Mouse (Mus musculus) gastrocnemius, adult 2 months (tissue): ENCODE data around the gene 4930519P11Rik. TPM values are rescaled to one million over a fixed set of nuclear protein-coding genes. Genes with fewer than 3 reads are reported as not detected.

Experiments used
- DNase-seq: peaks from one replicate; pipeline ENCODE4 v3.0.0; 2022
- H3K27ac ChIP-seq: fragments of 200-600 bp; 2 replicates; pipeline ENCODE4 v1.8.1; 2022; ENCODE audit warnings: mild to moderate bottlenecking
- H3K4me3 ChIP-seq: fragments of 200-600 bp; 2 replicates; pipeline ENCODE4 v1.8.1; 2022; ENCODE audit warnings: mild to moderate bottlenecking, moderate library complexity
- CTCF ChIP-seq: fragments of 200-600 bp; IDR thresholded peaks from 2 replicates; pipeline ENCODE4 v1.8.1; 2022; ENCODE audit warnings: antibody characterized with exemption, mild to moderate bottlenecking, moderate library complexity
- intact Hi-C: fragments of 180-260 bp; cut with DNase I; formaldehyde crosslinking; loops from one replicate; pipeline ENCODE4 v1.15.1; 2025
- total RNA-seq, 2 experiments: library from RNA; stranded (reverse); gene quantifications; 2 replicates each; pipeline ENCODE4 v1.2.3; 2021

4930519P11Rik gene
- total RNA-seq, 2 experiments from 2014 or later: not detected

GRCm38 (mm10) chr2:154642712-154643385 lies 29.6 kb upstream of the 4930519P11Rik start:
- Histone ChIP-seq H3K27ac (no peak overlapping the region), H3K4me3 (no peak overlapping the region)
- no peak for DNase-seq
- TF ChIP-seq CTCF: no peak
- intact Hi-C loops: no loop called here

- intact Hi-C loops: no loop called here
- H3K27ac ChIP-seq: no peak overlapping the region
- no peak overlapping the region for H3K4me3 ChIP-seq
- DNase-seq: no peak
- no peak for TF ChIP-seq CTCF
Measured at GRCm38 (mm10) chr2:154642005-154642459, 28.8 kb upstream of the 4930519P11Rik start.

- H3K27ac ChIP-seq: no peak overlapping the region
- no peak for TF ChIP-seq CTCF
- intact Hi-C loops: no loop called here
- DNase-seq: no peak
- no peak overlapping the region for H3K4me3 ChIP-seq
Measured at GRCm38 (mm10) chr2:154641176-154641575, 27.9 kb upstream of the 4930519P11Rik start.

GRCm38 (mm10) chr2:154639115-154639514 lies 25.9 kb upstream of the 4930519P11Rik start:
- Histone ChIP-seq H3K27ac (no peak overlapping the region), H3K4me3 (no peak overlapping the region)
- DNase-seq: no peak
- intact Hi-C loops: no loop called here
- TF ChIP-seq CTCF: no peak

- no peak; the same call in 1 of the 2 replicates for TF ChIP-seq CTCF
- intact Hi-C loops: no loop called here
- no peak overlapping the region for H3K27ac ChIP-seq
- no peak overlapping the region for H3K4me3 ChIP-seq
- DNase-seq: no peak
Measured at GRCm38 (mm10) chr2:154638521-154638920, 25.3 kb upstream of the 4930519P11Rik start.

GRCm38 (mm10) chr2:154635826-154636225 lies 22.6 kb upstream of the 4930519P11Rik start:
- DNase-seq: no peak
- H3K27ac ChIP-seq: no peak overlapping the region
- intact Hi-C loops: no loop called here
- no peak overlapping the region for H3K4me3 ChIP-seq
- no peak for TF ChIP-seq CTCF

- no peak for DNase-seq
- Histone ChIP-seq H3K27ac (no peak overlapping the region), H3K4me3 (no peak overlapping the region)
- intact Hi-C loops: no loop called here
- TF ChIP-seq CTCF: no peak
Measured at GRCm38 (mm10) chr2:154633876-154634644, 20.8 kb upstream of the 4930519P11Rik start.

GRCm38 (mm10) chr2:154633039-154633742 lies 20.0 kb upstream of the 4930519P11Rik start:
- Histone ChIP-seq H3K4me3 (no peak overlapping the region), H3K27ac (no peak overlapping the region)
- intact Hi-C loops: no loop called here
- no peak for TF ChIP-seq CTCF
- no peak for DNase-seq

- no peak for TF ChIP-seq CTCF
- no peak overlapping the region for H3K4me3 ChIP-seq
- intact Hi-C loops: no loop called here
- no peak for DNase-seq
- no peak overlapping the region for H3K27ac ChIP-seq
Measured at GRCm38 (mm10) chr2:154632203-154632780, 19.1 kb upstream of the 4930519P11Rik start.

- intact Hi-C loops: no loop called here
- Histone ChIP-seq H3K4me3 (no peak overlapping the region), H3K27ac (no peak overlapping the region)
- DNase-seq: no peak
- no peak for TF ChIP-seq CTCF
Measured at GRCm38 (mm10) chr2:154630531-154630930, 17.3 kb upstream of the 4930519P11Rik start.

GRCm38 (mm10) chr2:154624137-154624536 lies 10.9 kb upstream of the 4930519P11Rik start:
- DNase-seq: no peak
- intact Hi-C loops: no loop called here
- Histone ChIP-seq H3K4me3 (no peak overlapping the region), H3K27ac (no peak overlapping the region)
- TF ChIP-seq CTCF: peak; percentile 30; the same call in 1 of the 2 replicates

GRCm38 (mm10) chr2:154621684-154622083 lies 8.4 kb upstream of the 4930519P11Rik start:
- intact Hi-C loops: no loop called here
- no peak; the same call in 1 of the 2 replicates for TF ChIP-seq CTCF
- Histone ChIP-seq H3K27ac (no peak overlapping the region), H3K4me3 (no peak overlapping the region)
- DNase-seq: no peak
